Mouse (Mus musculus) bone marrow macrophage, adult 2 months (primary cell): ENCODE results near the gene Nfib.

Experiments used
- CTCF ChIP-seq: IDR thresholded peaks from 2 replicates; pipeline ENCODE4 v1.5.1; 2012; ENCODE audit warnings: low read depth, mild to moderate bottlenecking, low read length, moderate library complexity
- POLR2A ChIP-seq: IDR thresholded peaks from 2 replicates; pipeline ENCODE4 v1.6.1; 2012; ENCODE audit warnings: mild to moderate bottlenecking, low read depth, low read length, borderline replicate concordance

DNA sequence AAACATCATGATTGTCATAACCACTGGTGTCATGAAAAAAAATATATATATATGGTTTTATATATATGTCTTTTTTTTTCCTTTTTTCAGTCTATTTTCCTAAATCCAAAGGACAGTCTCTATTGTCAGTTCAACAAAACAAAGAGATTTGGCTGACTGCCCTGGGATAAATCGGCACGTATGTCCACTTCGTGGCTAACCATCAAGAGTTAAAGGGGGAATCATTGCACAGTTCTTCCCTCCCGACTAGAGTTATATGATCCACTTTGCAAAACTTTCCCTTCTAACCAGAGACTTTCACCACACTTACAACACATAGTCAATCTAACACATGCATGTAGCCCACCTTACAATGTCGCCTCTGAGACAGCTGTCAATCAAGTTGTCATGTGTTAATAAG lies 209.2 kb downstream of the Nfib start:
- no peak for TF ChIP-seq POLR2A
- no peak for TF ChIP-seq CTCF
